Comparison of ENCODE assay signal across 8 mouse cellular contexts in genomic region chr8:123255170-123255569, GRCm38 (mm10). TPM values are rescaled to one million over a fixed set of nuclear protein-coding genes. Genes with fewer than 3 reads are reported as not detected.
DNase-seq lines count a peak whose midpoint lies in the region; ATAC-seq lines count a peak whose summit lies in the region.

No protein-coding gene starts in this region.

- H3K9me3 ChIP-seq in kidney, embryonic 15.5 days (replicated peaks): no peaks in the 10 kb centered on the region
- H3K9me3 ChIP-seq in intestine, embryonic 16.5 days (ENCODE audit: control insufficient read depth, low read length): no peaks in the 10 kb centered on the region
- H3K9me3 ChIP-seq in neural tube, embryonic 12.5 days: no peaks in the 10 kb centered on the region

- ATAC-seq in kidney, embryonic 15.5 days (replicated peaks; ENCODE audit: low FRiP score): no peak
- ATAC-seq in intestine, embryonic 16.5 days: no peak
- ATAC-seq in neural tube, embryonic 12.5 days (ENCODE audit: low FRiP score, low read depth): no peak
- ATAC-seq in erythroid progenitor cell, adult 5-6 weeks (replicated peaks; ENCODE audit: low FRiP score, poor library complexity, severe bottlenecking): no peak

- peak overlapping the region; percentile 91 for H3K4me2 ChIP-seq in kidney, embryonic 15.5 days
- H3K4me2 ChIP-seq in intestine, embryonic 16.5 days (ENCODE audit: low read depth, low read length): peak overlapping the region; percentile 93
- H3K4me2 ChIP-seq in neural tube, embryonic 12.5 days (replicated peaks): peak overlapping the region; percentile 98

- peak overlapping the region; percentile 98 for H3K4me3 ChIP-seq in kidney, embryonic 15.5 days (replicated peaks)
- H3K4me3 ChIP-seq in brown adipose tissue, adult 24 weeks (ENCODE audit: insufficient read depth, low read depth, low read length): peak overlapping the region; percentile 93
- peak overlapping the region; percentile 99 for H3K4me3 ChIP-seq in intestine, embryonic 16.5 days (ENCODE audit: low read length)
- H3K4me3 ChIP-seq in neural tube, embryonic 12.5 days: peak overlapping the region; percentile 97

- H3K27ac ChIP-seq in kidney, embryonic 15.5 days: no peak overlapping the region
- H3K27ac ChIP-seq in brown adipose tissue, adult 24 weeks (replicated peaks; ENCODE audit: low read depth, low read length): no peak overlapping the region
- H3K27ac ChIP-seq in intestine, embryonic 16.5 days (ENCODE audit: low read length): no peak overlapping the region
- H3K27ac ChIP-seq in neural tube, embryonic 12.5 days: no peak overlapping the region

- 65% methylated on average over 6 of the region's 6 CpGs for WGBS in kidney, embryonic 15.5 days
- 60% methylated on average over 6 of the region's 6 CpGs for WGBS in intestine, embryonic 16.5 days
- 65% methylated on average over 6 of the region's 6 CpGs for WGBS in neural tube, embryonic 12.5 days

- peak overlapping the region; percentile 100 for H3K9ac ChIP-seq in kidney, embryonic 15.5 days
- H3K9ac ChIP-seq in intestine, embryonic 16.5 days (ENCODE audit: low read depth, low read length): peak overlapping the region; percentile 99
- H3K9ac ChIP-seq in neural tube, embryonic 12.5 days: peak overlapping the region; percentile 89

- peaks cover 27% of the 10 kb centered on the region for H3K4me1 ChIP-seq in kidney, embryonic 15.5 days
- peaks cover 8% of the 10 kb centered on the region; the same call in 1 of the 2 replicates for H3K4me1 ChIP-seq in brown adipose tissue, adult 24 weeks (ENCODE audit: control insufficient read depth, insufficient read depth, insufficient read length, low read length)
- H3K4me1 ChIP-seq in intestine, embryonic 16.5 days (ENCODE audit: control insufficient read depth, insufficient read depth, low read length): peaks cover 20% of the 10 kb centered on the region
- peaks cover 36% of the 10 kb centered on the region for H3K4me1 ChIP-seq in neural tube, embryonic 12.5 days

- DNase-seq in kidney, postnatal 4 days: no peak
- DNase-seq in cerebellum, postnatal 36 days: no peak
- DNase-seq in layer of hippocampus, adult 9-11 months: no peak

- H3K27me3 ChIP-seq in kidney, embryonic 15.5 days: no peaks in the 10 kb centered on the region
- no peaks in the 10 kb centered on the region for H3K27me3 ChIP-seq in intestine, embryonic 16.5 days (replicated peaks; ENCODE audit: control insufficient read depth, insufficient read depth, low read length)
- no peaks in the 10 kb centered on the region for H3K27me3 ChIP-seq in neural tube, embryonic 12.5 days (replicated peaks)

- peaks cover 63% of the 10 kb centered on the region for H3K36me3 ChIP-seq in kidney, embryonic 15.5 days
- H3K36me3 ChIP-seq in intestine, embryonic 16.5 days (ENCODE audit: control insufficient read depth, insufficient read depth, low read length): peaks cover 15% of the 10 kb centered on the region
- peaks cover 51% of the 10 kb centered on the region for H3K36me3 ChIP-seq in neural tube, embryonic 12.5 days

RNA-seq across cellular contexts. Expression of gene Vps9d1, which starts 1.0 kb away (rescaled TPM):
- 22.2 and 25.0 TPM in 2 replicates for polyA plus RNA-seq in kidney, embryonic 15.5 days (2015; fragmentation: Nextera tagmentation; extraction: Ambion mirVana)
- polyA plus RNA-seq in brown adipose tissue, adult 24 weeks (2012; ENCODE audit: insufficient read depth, insufficient read length, missing spikeins): 7.7 and 8.5 TPM in 2 replicates
- polyA plus RNA-seq in intestine, embryonic 16.5 days (2015; fragmentation: Nextera tagmentation; extraction: Ambion mirVana): 16.3 and 19.3 TPM in 2 replicates
- polyA plus RNA-seq in neural tube, embryonic 12.5 days (2016; fragmentation: Nextera tagmentation; extraction: Ambion mirVana): 40.3 and 51.1 TPM in 2 replicates
- 4.7 and 11.3 TPM in 2 replicates for total RNA-seq in erythroid progenitor cell, adult 5-6 weeks (2015; ENCODE audit: low replicate concordance)
- 9.2 and 16.8 TPM in 2 replicates for total RNA-seq in erythroid progenitor cell, adult 5-6 weeks (2017; ENCODE audit: low replicate concordance)

RNA-seq across cellular contexts. Expression of gene Zfp276, which starts 1.2 kb away (rescaled TPM):
- polyA plus RNA-seq in kidney, embryonic 15.5 days (2015; fragmentation: Nextera tagmentation; extraction: Ambion mirVana): 21.2 and 22.7 TPM in 2 replicates
- 3.3 and 7.7 TPM in 2 replicates for polyA plus RNA-seq in brown adipose tissue, adult 24 weeks (2012; ENCODE audit: insufficient read depth, insufficient read length, missing spikeins)
- 16.5 and 19.3 TPM in 2 replicates for polyA plus RNA-seq in intestine, embryonic 16.5 days (2015; fragmentation: Nextera tagmentation; extraction: Ambion mirVana)
- 32.9 and 36.0 TPM in 2 replicates for polyA plus RNA-seq in neural tube, embryonic 12.5 days (2016; fragmentation: Nextera tagmentation; extraction: Ambion mirVana)
- 3.6 and 13.8 TPM in 2 replicates for total RNA-seq in erythroid progenitor cell, adult 5-6 weeks (2015; ENCODE audit: low replicate concordance)
- total RNA-seq in erythroid progenitor cell, adult 5-6 weeks (2017; ENCODE audit: low replicate concordance): 5.6 and 8.0 TPM in 2 replicates

RNA-seq across cellular contexts. Expression of gene Spata2l, which starts 19.1 kb away (rescaled TPM):
- 5.3 and 5.7 TPM in 2 replicates for polyA plus RNA-seq in kidney, embryonic 15.5 days (2015; fragmentation: Nextera tagmentation; extraction: Ambion mirVana)
- polyA plus RNA-seq in brown adipose tissue, adult 24 weeks (2012; ENCODE audit: insufficient read depth, insufficient read length, missing spikeins): 1.4 and 1.9 TPM in 2 replicates
- polyA plus RNA-seq in intestine, embryonic 16.5 days (2015; fragmentation: Nextera tagmentation; extraction: Ambion mirVana): 6.0 TPM in 2 replicates
- polyA plus RNA-seq in neural tube, embryonic 12.5 days (2016; fragmentation: Nextera tagmentation; extraction: Ambion mirVana): 3.8 and 4.7 TPM in 2 replicates
- total RNA-seq in erythroid progenitor cell, adult 5-6 weeks (2015; ENCODE audit: low replicate concordance): 0.42 and 0.72 TPM in 2 replicates
- total RNA-seq in erythroid progenitor cell, adult 5-6 weeks (2017; ENCODE audit: low replicate concordance): 1.7 TPM in 1 of 2 replicates, not detected in the other

RNA-seq across cellular contexts. Expression of gene Cdk10, which starts 30.5 kb away (rescaled TPM):
- polyA plus RNA-seq in kidney, embryonic 15.5 days (2015; fragmentation: Nextera tagmentation; extraction: Ambion mirVana): 33.7 and 34.7 TPM in 2 replicates
- 11.4 and 12.3 TPM in 2 replicates for polyA plus RNA-seq in brown adipose tissue, adult 24 weeks (2012; ENCODE audit: insufficient read depth, insufficient read length, missing spikeins)
- 23.7 and 27.8 TPM in 2 replicates for polyA plus RNA-seq in intestine, embryonic 16.5 days (2015; fragmentation: Nextera tagmentation; extraction: Ambion mirVana)
- 35.6 and 36.1 TPM in 2 replicates for polyA plus RNA-seq in neural tube, embryonic 12.5 days (2016; fragmentation: Nextera tagmentation; extraction: Ambion mirVana)
- total RNA-seq in erythroid progenitor cell, adult 5-6 weeks (2015; ENCODE audit: low replicate concordance): 3.2 and 9.2 TPM in 2 replicates
- total RNA-seq in erythroid progenitor cell, adult 5-6 weeks (2017; ENCODE audit: low replicate concordance): 5.3 and 9.1 TPM in 2 replicates

RNA-seq across cellular contexts. Expression of gene Spata33, which starts 42.5 kb away (rescaled TPM):
- polyA plus RNA-seq in kidney, embryonic 15.5 days (2015; fragmentation: Nextera tagmentation; extraction: Ambion mirVana): 4.2 and 5.5 TPM in 2 replicates
- polyA plus RNA-seq in brown adipose tissue, adult 24 weeks (2012; ENCODE audit: insufficient read depth, insufficient read length, missing spikeins): 5.8 TPM in 1 of 2 replicates, not detected in the other
- 1.7 and 2.7 TPM in 2 replicates for polyA plus RNA-seq in intestine, embryonic 16.5 days (2015; fragmentation: Nextera tagmentation; extraction: Ambion mirVana)
- polyA plus RNA-seq in neural tube, embryonic 12.5 days (2016; fragmentation: Nextera tagmentation; extraction: Ambion mirVana): 7.0 and 8.5 TPM in 2 replicates
- not detected in 2 replicates for total RNA-seq in erythroid progenitor cell, adult 5-6 weeks (2015; ENCODE audit: low replicate concordance)
- 0.26 and 2.3 TPM in 2 replicates for total RNA-seq in erythroid progenitor cell, adult 5-6 weeks (2017; ENCODE audit: low replicate concordance)
